Mouse (Mus musculus): ENCODE data around the gene Kcnip1.
A peak's percentile ranks its signal among the peaks of the same experiment; 100 is the strongest.

The Kcnip1 gene

DNA sequence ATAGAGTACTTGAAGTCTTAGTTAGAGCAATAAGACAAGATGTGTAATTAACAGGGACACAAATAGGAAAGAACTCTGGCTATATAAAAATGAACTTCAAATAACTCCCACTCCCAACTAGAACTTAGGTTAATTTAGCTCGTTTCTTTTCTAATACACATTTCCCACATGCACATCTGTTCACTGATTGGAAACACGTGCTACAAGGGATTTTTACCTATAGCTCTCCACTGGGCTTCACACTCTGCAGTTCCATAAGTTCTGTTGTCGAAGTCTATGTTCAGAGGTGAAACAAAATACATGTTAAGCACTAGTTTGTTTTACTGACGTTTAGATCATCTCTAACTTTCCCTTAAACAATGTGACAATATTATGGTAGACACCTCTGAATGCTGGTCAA is 12.8 kb downstream of the Kcnip1 start:
- DNase-seq: no peak

DNA sequence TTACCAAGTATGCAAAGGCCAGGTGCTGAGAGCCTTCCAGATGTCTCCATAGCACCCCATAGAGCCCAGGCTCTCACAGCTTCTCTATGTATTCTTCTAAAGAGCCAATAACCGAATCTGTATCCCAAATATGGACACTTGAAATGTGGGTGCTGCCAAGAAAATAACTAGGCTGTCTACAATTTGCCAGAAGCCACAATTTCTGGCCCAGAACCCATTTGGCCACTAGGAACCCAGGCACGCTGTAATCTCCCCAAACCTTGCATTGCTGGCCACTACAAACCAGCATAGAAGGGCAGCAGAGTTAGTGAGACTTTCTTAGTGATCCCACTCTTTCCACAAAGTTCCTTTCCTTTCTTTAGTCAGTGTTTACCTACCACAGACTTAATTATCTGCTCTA is 17.8 kb downstream of the Kcnip1 start:
- DNase-seq: no peak

DNA sequence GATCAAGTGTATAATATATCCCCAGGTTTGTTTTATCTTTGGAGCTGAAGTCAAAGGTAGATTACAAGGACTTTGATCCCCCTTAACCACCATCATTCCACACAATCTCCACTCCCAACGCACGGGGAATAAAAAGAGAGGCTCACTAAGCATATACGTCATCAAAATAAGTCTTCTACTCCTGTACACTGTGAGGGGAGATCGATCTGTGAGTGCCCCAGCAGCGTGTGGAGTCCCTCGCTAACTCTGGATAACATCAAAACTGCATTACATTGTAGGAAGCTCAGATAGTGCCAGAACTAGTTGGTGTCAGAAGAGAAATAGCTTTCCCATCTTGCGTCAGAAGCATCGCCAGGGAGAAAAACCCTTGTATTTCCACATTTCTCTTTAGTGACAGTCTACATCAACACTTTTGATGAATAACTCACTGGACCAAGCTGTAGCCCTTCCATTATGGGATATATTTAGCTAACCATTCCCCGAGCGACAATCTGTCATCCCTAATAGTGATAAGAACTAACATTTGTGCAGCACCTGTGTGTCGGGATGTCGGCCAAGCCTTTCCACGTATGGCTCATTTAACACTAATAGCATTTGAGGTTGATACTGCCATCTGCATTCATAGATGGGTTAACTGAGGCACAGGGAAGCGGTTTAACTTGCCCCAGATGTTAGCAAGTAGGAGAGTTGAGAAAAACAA is 18.5 kb downstream of the Kcnip1 start:
- DNase-seq: no peak

DNA sequence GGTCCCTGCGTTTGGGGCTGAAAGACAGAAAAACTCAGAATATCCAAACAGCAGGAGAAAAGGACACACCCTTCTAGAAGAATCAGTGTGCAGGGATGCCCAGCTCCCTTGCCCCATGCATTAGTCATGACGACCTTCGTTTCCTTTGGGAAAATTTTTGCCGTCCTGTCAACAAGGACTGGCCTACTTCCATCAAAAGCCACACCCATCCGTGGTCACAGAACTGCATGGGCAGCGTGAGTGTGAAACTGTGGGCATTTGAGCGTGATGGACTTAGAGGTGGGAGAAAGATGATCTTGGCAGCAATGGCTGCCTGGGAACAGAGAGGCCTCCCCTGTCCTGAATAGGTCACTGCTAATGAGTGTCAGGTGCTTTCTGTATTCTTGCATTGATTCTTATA is 20.8 kb downstream of the Kcnip1 start:
- DNase-seq: no peak

DNA sequence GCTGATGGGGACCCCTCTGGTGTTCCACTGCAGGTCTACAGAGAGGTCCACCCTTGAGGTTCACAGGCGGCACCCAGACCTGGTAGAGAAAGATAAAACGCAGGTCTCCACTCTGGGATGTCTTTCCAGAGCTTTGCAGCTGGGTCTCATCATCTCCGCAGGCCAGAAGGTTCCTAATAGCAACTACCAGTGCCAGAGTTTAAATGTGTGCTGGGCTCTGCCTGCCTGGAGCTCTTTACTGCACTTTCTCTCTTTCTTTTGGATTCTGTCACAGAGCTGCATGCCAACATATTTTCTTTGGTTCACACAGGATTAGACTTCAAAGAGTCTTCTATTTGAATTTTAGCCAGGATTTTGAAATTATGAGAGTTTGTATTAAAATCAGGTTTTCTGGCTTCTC is 23.8 kb downstream of the Kcnip1 start:
- no peak for DNase-seq

DNA sequence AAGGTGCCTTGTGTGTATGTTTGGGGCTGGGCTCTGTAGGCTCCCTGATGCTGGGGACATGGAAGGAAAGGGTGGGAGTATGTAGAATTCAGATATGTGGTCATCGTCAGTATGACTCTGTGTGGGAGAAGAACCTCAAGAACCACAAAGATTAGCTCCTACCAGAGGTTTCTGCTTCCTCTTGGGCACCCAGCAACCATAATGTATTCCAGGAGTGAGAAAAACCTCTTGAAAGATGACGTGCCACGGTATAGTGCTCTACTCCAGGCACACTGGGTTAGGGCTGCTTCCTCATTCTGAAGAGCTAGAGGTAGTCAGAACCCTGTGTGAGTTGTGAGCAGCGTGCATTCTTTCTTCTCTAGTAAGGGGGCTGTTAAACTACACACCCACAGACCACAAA is 25.2 kb downstream of the Kcnip1 start:
- no peak for DNase-seq

DNA sequence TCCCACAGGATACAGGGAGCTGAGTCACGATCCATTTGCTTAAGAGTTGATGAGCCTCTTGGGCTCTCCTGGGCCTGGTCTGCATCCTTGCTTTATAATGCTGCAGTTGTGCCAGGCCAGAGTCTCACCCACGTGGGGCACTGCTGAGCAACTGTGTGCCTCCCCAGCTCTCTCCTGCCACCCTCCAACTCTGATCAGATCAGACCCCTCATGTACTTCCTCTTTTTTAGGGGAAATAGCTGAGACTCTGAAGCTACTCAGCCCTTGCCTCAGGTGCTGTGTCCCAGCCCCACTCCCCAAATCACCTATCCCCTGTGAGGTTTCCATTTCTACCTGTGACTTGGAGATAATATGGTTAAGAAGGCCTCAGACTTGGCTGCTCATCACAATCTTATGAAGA is 27.6 kb downstream of the Kcnip1 start:
- DNase-seq: no peak

DNA sequence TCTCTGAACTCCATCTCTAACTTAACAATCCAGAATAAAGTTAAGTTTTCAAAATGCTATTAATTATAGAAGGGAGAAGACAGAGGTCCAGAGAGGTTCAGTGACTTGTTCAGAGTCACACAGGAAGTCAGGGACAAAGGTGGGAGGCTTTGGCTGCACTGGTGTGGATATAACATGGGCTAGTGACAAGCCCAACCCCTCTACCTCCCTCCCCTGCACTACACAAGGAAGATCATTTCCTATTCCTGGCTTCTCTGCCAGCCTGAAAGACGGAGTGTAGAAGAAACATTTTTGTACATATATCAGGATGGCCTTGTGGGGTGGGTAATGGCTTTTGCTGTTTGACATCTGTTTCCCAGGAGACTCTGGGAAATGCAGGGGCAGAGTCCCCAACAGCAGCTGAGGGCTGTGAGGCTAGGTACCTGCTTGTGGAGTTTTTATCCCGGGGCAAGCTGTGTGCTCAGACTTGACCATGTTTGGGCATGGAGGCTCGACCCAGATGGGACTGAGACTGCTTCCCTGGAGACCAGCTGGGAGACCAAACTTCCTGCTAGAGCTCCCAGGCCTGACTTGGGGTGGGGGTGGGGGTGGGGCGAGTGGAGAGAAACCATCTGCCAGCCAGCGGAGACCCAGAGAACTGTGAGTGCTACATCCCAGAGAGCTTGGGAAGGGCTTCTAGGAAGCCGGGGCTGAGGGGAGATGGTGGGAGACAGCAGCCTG is 30.1 kb downstream of the Kcnip1 start, which contains the start of gene Kcnmb1:
Gene Kcnmb1 (plus strand): TSS at position 326 of the 720 bp plus-strand sequence.
- DNase-seq: peak in 1 of 2 experiments; percentile 4

DNA sequence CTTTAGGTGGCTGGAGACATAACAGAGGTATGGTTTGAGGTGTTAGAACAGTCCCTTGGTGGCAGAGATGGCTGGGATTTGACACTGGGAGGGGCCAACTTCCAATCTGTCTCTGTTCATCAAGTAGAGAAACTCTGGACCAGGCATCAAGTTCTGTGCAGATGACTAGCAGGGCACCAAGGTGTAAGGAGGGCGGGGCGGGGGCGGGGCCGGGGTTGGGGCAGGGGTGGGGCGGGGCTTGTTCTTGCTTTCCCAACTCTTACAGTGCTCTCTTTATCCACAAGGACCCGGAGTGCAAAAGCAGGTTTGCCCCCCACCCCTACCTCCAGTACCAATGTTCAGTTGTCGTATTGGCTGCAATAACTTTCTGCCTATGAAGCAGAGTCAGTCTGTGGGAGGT is 30.8 kb downstream of the Kcnip1 start:
- no peak for DNase-seq

DNA sequence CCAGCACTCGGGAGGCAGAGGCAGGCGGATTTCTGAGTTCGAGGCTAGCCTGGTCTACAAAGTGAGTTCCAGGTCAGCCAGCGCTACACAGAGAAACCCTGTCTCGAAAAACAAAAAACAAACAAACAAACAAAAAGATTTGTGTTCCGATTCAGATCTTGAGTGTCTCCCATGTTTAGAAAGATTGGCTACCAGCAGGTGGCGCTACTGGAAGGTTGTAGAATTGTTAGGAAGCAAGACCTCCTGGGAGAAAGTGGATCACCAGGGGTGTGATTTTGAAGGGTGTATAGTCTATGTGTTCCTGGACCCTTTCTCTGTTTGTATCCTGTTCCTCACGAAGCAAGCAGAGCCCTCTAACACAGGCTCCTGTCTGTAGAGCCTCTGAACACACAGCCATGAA is 34.2 kb downstream of the Kcnip1 start:
- peak in 1 of 2 experiments; percentile 22 for DNase-seq

DNA sequence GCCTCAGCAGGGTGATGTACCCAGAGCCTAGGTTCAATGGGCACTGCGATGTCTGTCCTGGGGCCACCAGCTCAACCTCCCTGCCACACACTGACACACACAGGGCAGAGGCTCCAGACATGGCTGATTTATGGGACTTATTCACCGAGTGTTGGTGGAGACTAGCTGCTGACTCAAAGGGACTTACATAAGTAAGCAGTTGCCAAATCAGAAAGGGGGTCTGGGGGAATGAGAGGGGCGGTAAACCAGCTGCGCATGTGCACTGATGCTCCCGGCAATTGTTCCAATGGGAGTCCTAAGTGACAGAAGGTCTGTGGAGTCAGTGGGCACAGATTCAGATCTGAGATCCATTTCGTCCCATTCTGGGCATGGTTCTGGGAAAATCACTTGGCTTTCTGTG is 35.4 kb downstream of the Kcnip1 start:
- no peak for DNase-seq

DNA sequence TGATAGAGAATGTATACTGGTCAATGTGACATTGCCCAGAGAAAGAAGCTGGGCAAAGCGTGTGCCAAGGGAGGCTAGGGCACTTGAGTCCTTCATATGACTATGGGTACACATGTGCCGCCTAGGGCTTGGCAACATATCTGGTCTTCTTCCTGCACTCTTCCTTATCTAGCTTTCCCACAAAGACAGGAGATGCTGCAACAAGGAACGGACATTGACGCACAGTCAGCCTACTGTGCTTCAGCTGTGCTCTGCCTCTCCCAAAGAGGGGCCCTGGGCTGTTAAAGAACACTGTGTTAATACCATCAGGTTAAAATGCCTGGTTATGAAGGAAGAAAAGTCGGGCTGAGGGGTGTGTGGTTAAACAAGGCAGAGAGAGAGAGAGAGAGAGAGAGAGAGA is 36.3 kb downstream of the Kcnip1 start:
- DNase-seq: no peak

DNA sequence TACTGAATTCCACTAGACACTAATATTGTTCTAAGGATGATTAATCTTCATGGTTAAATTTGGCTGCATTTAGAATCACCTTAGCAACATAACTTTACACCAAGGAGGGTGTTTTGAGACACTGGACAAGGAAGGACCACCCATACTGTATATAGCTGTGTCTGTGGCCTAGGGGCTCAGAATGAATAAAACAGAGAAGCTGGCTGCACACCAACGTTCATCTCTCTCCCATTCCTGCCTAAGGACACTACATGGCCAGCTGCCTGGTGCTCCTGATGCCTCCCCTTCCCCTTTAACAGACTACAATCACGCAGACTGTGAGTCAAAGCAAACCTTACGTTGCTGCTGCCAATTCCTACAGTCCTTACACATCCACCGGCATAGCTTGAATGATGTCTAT is 37.0 kb downstream of the Kcnip1 start:
- no peak for DNase-seq

DNA sequence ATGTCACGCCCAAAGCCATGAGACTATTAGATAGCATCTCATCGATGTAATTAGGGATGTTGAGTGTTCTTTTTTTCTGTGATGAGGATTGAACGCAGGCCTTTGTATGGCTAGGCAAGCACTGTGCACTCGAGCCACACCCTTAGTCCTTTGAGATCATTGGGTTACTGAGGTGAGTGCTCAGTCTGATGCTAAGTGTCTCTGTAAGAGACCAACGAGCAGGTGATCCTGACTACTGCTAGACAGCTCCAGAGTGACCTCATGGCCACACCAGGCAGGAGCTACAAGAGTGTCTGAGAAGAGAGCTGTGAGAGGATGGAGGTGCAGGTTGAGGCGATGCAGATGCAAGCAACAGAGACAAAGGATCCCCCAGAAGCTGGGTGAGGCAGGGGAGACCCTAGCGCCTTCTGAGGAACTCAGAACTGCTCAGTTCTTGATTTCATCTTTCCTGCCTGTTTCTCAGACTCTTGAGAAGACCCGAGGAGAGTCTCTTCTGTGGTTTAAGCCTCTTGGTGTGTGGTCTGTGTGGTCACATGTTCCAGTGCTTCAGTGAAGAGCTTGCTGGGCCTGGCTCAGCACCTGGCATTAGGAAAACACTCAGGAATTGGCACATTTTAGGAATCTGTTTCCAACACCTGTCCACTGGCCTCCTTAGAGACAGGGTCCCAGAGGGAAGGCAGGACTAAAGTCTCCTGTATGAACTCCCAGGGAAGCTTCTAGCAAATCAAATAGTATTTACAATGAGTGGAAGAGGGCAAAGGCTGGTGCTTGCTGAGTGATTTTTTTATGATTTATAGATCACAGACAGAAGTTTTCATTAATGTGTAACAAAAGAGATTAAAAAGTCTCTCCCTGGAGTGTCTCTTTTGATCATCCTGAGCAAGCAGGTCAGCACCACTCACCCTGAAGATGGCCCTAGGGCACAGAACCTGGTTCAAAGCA is 41.0 kb downstream of the Kcnip1 start:
- no peak for DNase-seq

DNA sequence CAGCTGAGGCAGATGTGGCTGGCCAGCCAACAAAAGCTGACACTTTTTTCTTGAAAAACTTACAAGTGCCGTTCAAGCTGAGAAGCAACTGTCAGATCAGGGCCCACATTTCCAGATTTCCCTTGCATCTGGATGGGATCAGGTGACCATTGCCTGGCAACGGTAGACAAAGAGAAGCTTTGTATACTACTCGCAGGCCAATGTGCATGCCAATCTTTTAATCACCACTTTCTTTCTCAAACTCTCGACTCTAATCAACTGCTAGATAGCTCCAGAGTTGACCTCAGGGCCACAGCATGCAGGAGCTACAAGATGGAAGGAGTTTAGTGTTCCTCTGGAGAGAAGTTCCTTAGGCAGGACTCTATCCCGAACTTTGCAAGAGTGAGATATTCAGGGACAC is 41.8 kb downstream of the Kcnip1 start:
- no peak for DNase-seq

DNA sequence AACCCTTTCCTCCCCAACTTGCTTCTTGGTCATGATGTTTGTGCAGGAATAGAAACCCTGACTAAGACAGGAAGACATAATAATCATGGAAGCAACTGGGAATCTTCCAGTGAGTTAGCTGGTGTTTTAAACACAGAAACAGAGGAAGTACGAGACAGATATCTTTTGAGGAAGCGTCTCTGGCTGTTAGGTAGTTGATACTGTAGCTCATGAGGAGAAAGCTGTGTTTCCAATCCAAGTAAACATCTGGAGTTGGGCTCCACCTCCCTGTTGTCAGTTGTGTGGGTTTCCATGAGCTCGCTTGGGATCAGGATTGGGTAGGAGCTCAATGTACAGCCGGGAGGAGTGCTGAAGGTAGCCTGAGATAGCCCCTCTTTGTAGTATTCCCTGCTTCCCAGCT is 46.5 kb downstream of the Kcnip1 start:
- no peak for DNase-seq

DNA sequence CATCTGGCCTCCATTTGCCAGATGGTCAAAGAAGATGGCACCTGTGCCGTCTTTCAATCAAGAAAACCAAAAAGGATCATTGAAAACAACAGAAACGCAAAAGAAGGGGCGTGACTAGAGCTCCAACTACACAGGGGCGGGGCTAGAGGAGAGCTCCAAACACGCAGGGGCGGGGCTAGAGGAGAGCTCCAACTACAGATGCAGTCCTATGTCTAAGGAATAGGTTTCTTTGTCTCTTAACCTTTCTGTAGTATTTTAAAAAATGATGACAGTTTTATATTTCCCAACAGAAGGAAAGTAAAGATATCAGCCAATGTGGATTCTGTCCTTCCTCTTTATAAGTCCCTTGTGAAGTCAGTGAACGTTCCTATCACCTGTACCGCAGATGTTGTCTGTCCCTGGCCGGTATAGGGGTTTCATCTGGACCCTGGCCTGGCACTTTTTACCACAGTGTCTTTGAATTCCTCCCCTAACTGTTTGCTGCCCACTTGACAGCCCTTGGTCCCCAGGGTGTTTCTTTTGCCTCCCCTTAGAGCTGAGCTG is 48.1 kb downstream of the Kcnip1 start:
- no peak for DNase-seq

DNA sequence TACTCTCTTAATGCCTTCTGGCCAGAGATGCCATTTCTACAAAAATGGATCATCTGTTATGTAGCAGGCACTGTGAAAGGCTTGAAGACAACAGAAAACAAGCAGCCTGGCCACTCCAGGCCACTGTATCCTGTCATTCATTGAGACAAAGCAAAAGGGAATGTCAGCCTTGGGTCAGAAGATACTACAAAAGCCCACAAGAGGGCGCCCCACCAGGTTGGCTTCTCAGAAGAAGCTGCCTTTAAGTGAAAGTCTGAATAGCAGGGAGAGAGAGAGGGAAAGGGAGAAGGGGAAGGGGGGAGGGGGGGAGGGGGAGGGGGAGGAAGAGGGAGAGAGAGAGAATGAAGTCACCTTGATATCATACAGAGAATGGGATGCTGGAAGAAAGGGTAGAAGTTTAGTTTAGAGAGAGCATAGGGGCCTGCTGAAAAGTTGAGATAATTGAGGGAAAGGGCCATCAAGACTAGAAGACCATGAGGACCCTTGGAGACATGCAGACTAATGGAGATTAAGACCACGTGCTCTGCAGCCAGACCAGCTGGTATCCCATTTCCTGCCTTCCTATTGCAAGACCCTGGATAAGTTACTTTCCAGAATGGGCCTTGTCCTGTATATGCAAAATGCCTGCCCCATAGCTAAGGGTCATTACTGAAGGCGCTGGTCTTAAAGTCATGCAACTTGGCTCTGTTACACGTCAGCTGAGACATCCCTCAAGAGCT is 48.7 kb downstream of the Kcnip1 start:
- no peak for DNase-seq

DNA sequence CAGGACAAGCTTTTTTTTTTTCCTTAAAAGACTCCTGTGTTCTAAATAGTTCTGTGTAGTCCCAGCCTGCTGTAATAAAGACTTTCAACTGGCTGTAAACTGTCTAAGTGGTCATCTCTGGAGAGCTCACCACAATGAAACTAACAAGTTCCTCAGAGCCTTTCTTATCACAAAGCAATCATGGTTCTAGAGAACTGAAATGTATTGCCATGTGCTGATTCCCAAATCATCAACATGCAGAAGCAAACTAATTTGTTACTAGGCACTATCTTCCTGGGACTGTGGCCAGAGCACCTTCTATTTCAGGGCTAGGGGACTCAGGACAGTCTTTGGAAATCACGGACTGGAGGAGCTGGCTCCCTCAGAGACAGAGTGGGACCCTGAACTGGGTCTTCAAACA is 49.4 kb downstream of the Kcnip1 start:
- no peak for DNase-seq

DNA sequence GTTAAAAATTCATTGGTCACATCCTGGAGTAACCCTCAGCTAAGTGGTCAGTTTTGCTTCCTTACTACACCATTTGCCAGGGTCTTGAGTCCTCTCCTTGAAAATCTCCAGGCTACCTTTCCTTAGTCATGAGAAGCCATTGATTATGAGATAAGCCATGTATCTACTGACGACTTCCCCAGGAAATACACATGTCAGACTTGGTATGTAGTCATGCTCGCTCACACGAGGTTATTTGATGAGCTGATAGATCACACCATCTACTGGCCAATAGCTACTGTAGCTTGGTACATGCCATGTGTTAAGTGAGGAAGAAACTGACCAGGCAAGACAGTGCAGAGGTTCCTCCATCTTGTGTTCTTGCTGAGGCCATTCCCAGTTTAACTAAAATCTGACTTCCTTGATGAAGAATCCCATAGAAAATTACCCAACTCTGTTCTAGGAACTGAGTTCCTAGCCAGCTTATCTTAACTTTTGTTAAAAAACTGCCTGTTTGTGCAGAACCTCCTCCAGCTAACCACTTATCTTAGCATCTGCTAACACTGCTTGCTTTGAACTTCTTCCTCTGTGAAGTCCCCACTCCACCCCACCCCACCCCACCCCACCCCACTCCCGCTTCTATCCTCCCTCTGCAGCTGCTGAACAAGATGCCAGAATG is 53.4 kb downstream of the Kcnip1 start:
- DNase-seq: no peak

DNA sequence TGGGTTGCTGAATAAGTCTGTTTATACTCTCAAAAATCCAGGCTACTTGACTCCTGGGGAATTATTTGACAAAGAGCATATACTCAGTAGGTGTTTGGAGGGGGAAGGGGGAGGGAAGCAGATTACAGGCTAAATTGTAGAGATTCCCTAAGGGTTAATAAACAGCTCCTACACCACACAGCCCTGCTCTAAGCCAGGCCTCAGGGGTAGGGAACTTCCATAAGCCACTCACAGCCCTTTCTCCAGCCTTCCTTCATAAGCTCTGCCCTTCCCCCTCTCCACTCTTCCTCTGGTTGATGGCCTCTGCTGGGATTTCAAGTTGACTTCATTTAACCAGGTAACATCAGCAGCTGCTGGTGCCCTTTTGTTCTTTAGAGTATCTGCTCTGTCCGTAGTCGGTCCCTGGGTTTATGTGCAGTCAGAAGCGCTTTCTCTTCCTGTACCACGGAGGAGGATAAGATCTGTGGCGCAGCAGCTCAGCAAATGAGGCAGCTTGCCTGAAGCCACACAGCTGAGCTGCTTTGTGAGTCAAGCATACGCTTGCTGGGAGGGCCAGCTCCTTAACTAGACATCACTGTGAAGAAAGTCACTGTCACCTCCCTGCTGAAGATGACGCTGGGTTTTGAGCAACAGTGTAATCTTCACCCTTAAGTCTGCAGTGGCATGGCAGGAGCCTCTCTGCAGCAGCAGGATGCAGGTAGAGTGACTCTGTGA is 54.2 kb downstream of the Kcnip1 start:
- DNase-seq: no peak
